Mouse (Mus musculus): ENCODE measurements around the gene Zmat5.

Gene Zmat5

DNA sequence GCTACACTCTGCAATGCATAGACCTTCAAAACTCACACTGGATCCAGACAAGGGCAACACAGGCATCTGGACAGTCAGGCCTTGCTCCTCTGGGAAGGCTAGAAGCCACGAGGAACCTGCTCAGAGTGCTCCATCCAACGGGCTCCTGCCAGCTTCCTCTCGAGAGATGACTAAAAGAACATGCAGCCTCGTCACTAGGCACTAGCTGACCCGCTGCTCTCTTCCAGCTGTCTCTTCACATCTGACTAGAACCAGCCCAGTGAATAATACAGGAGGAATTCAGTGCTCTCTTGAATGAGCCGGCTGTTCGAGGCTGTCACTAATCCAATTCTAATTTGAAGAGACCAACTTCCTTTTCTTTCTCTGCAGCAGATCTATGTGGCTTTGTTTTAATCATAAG lies 67.3 kb downstream of the Zmat5 start:
- peak; percentile 13 to 30 for DNase-seq (ENCODE audit: low spot score in 2 of 2)

GRCm38 (mm10) chr11:4772925-4773324 lies 68.4 kb downstream of the Zmat5 start:
- DNase-seq (ENCODE audit: low spot score in 2 of 2): peak in 1 of 2 experiments; percentile 13

GRCm38 (mm10) chr11:4780927-4781326 lies 76.4 kb downstream of the Zmat5 start:
- DNase-seq (ENCODE audit: low spot score in 2 of 2): no peak

GRCm38 (mm10) chr11:4783116-4783515 lies 78.6 kb downstream of the Zmat5 start:
- no peak for DNase-seq (ENCODE audit: low spot score in 2 of 2)

DNA sequence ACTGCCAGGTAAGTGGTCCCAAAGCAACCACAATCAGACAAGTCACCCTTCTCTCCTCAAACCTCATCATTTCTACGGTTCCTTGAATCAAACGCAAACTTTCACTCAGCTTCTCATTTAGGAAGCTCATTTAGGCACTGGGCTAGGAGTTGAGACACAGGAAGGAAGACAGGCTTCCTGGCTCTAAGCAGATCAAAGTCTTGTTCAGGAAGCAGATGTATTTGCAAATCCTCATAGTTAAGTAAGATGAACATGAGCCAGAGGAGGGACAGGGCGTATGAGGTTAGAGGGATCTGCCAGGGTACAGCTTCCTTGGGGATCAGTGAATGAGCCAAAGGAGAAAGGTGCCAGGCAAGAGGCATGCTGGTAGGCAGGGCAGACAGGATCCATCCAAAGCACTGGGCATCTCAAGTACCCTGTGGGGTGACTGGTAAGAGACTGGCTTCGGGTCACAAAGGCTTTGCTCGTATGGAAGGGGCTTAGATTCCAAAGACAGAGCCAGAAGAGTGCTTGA lies 80.2 kb downstream of the Zmat5 start:
- no peak for DNase-seq (ENCODE audit: low spot score in 2 of 2)
